Mouse (Mus musculus) right cerebral cortex, postnatal 25 days (tissue): ENCODE data around the gene Pex11g.

Experiments used
- DNase-seq: peaks from one replicate; pipeline ENCODE4 v3.0.0; 2022

Gene Pex11g

GRCm38 (mm10) chr8:3467006-3467885 lies at the start of gene Pex11g:
TSS of gene Pex11g (minus strand) at chr8:3467680.
- DNase-seq = peak; percentile 76

- no peak for DNase-seq
Observed at GRCm38 (mm10) chr8:3517117-3517495, 49.6 kb upstream of the Pex11g start.

- DNase-seq = peak; percentile 95
Observed at GRCm38 (mm10) chr8:3516450-3517116, 49.1 kb upstream of the Pex11g start.

- DNase-seq = peak; percentile 63
Observed at GRCm38 (mm10) chr8:3515771-3516417, 48.4 kb upstream of the Pex11g start.

GRCm38 (mm10) chr8:3515260-3515671 lies 47.8 kb upstream of the Pex11g start, which contains the start of gene Pnpla6:
TSS of gene Pnpla6 (plus strand) at chr8:3515384.
- DNase-seq = peak; percentile 90

- DNase-seq = no peak
Observed at GRCm38 (mm10) chr8:3514681-3515247, 47.3 kb upstream of the Pex11g start.

GRCm38 (mm10) chr8:3507979-3508754 lies 40.7 kb upstream of the Pex11g start:
- no peak for DNase-seq

GRCm38 (mm10) chr8:3502217-3502616 lies 34.7 kb upstream of the Pex11g start:
- peak; percentile 40 for DNase-seq

- DNase-seq = peak; percentile 98
Observed at GRCm38 (mm10) chr8:3500235-3501090, 33.0 kb upstream of the Pex11g start, which contains the start of gene Mcoln1. TSS of gene Mcoln1 (plus strand) at chr8:3500457.

GRCm38 (mm10) chr8:3499751-3500150 lies 32.3 kb upstream of the Pex11g start:
- no peak for DNase-seq

- DNase-seq = no peak
Observed at GRCm38 (mm10) chr8:3498583-3498982, 31.1 kb upstream of the Pex11g start.

- DNase-seq = no peak
Observed at GRCm38 (mm10) chr8:3496428-3496748, 28.9 kb upstream of the Pex11g start.

- DNase-seq = no peak
Observed at GRCm38 (mm10) chr8:3495578-3496427, 28.3 kb upstream of the Pex11g start.

- no peak for DNase-seq
Observed at GRCm38 (mm10) chr8:3493845-3494208, 26.3 kb upstream of the Pex11g start.

GRCm38 (mm10) chr8:3492901-3493844 lies 25.7 kb upstream of the Pex11g start, which contains the start of gene Zfp358:
TSS of gene Zfp358 (plus strand) at chr8:3493138.
- peak; percentile 79 for DNase-seq

GRCm38 (mm10) chr8:3485192-3485591 lies 17.7 kb upstream of the Pex11g start:
- no peak for DNase-seq

GRCm38 (mm10) chr8:3483546-3483945 lies 16.1 kb upstream of the Pex11g start:
- no peak for DNase-seq

GRCm38 (mm10) chr8:3482240-3482740 lies 14.8 kb upstream of the Pex11g start:
- DNase-seq = no peak

- DNase-seq = no peak
Observed at GRCm38 (mm10) chr8:3481605-3482004, 14.1 kb upstream of the Pex11g start.
